Mouse (Mus musculus) cerebellum, adult 8-10 months (tissue): ENCODE data around the gene Scube3.

Source experiments
- DNase-seq: peaks from one replicate; pipeline ENCODE4 v3.0.0; 2022

Gene Scube3

GRCm38 (mm10) chr17:28141771-28142699 is at the start of gene Scube3:
Gene Scube3 (plus strand): TSS chr17:28142141.
- DNase-seq: no peak

- DNase-seq: no peak
Observed at GRCm38 (mm10) chr17:28092297-28092696, 49.6 kb upstream of the Scube3 start.

- no peak for DNase-seq
Observed at GRCm38 (mm10) chr17:28093837-28094236, 48.1 kb upstream of the Scube3 start.

- DNase-seq: no peak
Observed at GRCm38 (mm10) chr17:28096418-28096817, 45.5 kb upstream of the Scube3 start.

GRCm38 (mm10) chr17:28097308-28097707 is 44.6 kb upstream of the Scube3 start:
- no peak for DNase-seq

GRCm38 (mm10) chr17:28099086-28099485 is 42.9 kb upstream of the Scube3 start:
- DNase-seq: no peak

GRCm38 (mm10) chr17:28100669-28101068 is 41.3 kb upstream of the Scube3 start:
- no peak for DNase-seq

- no peak for DNase-seq
Observed at GRCm38 (mm10) chr17:28101284-28101887, 40.6 kb upstream of the Scube3 start.

- no peak for DNase-seq
Observed at GRCm38 (mm10) chr17:28101902-28102319, 40.0 kb upstream of the Scube3 start.

- DNase-seq: no peak
Observed at GRCm38 (mm10) chr17:28104416-28104815, 37.5 kb upstream of the Scube3 start.

GRCm38 (mm10) chr17:28106352-28106751 is 35.6 kb upstream of the Scube3 start:
- no peak for DNase-seq

- no peak for DNase-seq
Observed at GRCm38 (mm10) chr17:28107275-28107674, 34.7 kb upstream of the Scube3 start.

- no peak for DNase-seq
Observed at GRCm38 (mm10) chr17:28112266-28112665, 29.7 kb upstream of the Scube3 start.

GRCm38 (mm10) chr17:28116335-28116734 is 25.6 kb upstream of the Scube3 start:
- no peak for DNase-seq

- DNase-seq: peak; percentile 27
Observed at GRCm38 (mm10) chr17:28117451-28118209, 24.3 kb upstream of the Scube3 start.

GRCm38 (mm10) chr17:28120460-28120859 is 21.5 kb upstream of the Scube3 start:
- no peak for DNase-seq

GRCm38 (mm10) chr17:28122949-28123348 is 19.0 kb upstream of the Scube3 start:
- no peak for DNase-seq

GRCm38 (mm10) chr17:28123627-28124026 is 18.3 kb upstream of the Scube3 start:
- no peak for DNase-seq

- DNase-seq: no peak
Observed at GRCm38 (mm10) chr17:28124368-28124767, 17.6 kb upstream of the Scube3 start.

GRCm38 (mm10) chr17:28129796-28130195 is 12.1 kb upstream of the Scube3 start:
- DNase-seq: no peak

- DNase-seq: no peak
Observed at GRCm38 (mm10) chr17:28130391-28131125, 11.4 kb upstream of the Scube3 start.

- no peak for DNase-seq
Observed at GRCm38 (mm10) chr17:28131156-28131555, 10.8 kb upstream of the Scube3 start.

- DNase-seq: peak; percentile 31
Observed at GRCm38 (mm10) chr17:28133193-28133592, 8.7 kb upstream of the Scube3 start.
